ENCODE assay signal across 8 mouse cellular contexts in the genomic region with DNA sequence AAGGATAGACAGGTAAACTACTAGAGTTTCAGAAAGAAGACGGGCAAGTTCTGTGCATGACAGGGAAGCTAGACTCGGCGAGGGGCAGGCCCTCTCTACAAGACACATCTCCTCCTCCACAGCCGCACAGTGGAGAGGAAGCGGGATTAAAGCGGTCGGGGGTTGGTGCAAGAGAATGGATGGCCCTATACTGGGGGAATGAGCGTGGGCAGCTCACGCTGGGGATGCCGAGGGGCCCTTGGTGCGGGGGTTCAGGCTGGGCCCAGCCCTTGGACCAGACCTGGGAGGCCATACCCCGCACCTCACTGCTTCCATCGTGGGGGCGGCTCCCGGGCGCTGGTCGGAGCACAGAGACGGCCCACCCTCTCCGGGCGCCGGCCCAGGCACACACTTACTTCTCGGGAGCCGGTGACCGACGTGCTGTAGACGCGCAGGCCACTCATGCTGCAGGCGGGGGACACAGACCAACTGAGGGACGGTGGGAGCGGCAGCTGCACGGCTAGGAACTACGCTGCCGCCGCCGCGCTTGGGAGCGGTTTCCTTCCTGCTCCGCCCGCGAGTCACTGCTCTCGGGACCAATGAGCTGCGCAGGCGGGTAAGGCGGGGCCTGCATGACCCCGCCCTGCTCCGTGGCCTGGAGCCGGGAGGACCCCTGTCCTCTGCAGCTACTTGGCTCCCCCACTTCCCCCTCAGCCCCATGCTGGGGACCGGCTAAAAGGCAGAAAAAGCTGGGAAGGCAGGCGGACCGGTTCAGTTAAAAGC. TPM values are rescaled to one million over a fixed set of nuclear protein-coding genes. Genes with fewer than 3 reads are reported as not detected.
DNase-seq lines count a peak whose midpoint lies in the region; ATAC-seq and TF ChIP-seq lines count a peak whose summit lies in the region.

A gene (minus strand): TSS at position 569 of the 762 bp plus-strand sequence.

- H3K4me1 ChIP-seq in hindbrain, embryonic 10.5 days (replicated peaks), result peaks cover 44% of the 10 kb centered on the region
- H3K4me1 ChIP-seq in lung, embryonic 15.5 days, result peaks cover 30% of the 10 kb centered on the region
- peaks cover 63% of the 10 kb centered on the region for H3K4me1 ChIP-seq in olfactory bulb, adult 2 months (ENCODE audit: control insufficient read depth, insufficient read depth, low read length)
- peaks cover 42% of the 10 kb centered on the region for H3K4me1 ChIP-seq in thymus, adult 2 months (replicated peaks; ENCODE audit: control insufficient read depth, insufficient read depth, low read length)

- WGBS in hindbrain, embryonic 10.5 days, result under 1% methylated on average over 50 of the region's 50 CpGs
- WGBS in lung, embryonic 15.5 days, result under 1% methylated on average over 50 of the region's 50 CpGs
- 0% methylated on average over 50 of the region's 50 CpGs for WGBS in olfactory bulb, adult 2 months
- under 1% methylated on average over 50 of the region's 50 CpGs for WGBS in thymus, adult 2 months

- no peaks in the 10 kb centered on the region for H3K9me3 ChIP-seq in hindbrain, embryonic 10.5 days
- no peaks in the 10 kb centered on the region for H3K9me3 ChIP-seq in lung, embryonic 15.5 days

- TF ChIP-seq POLR2A in olfactory bulb, adult 2 months (IDR thresholded peaks at IDR 0.05; ENCODE audit: insufficient read depth, low read depth, low read length), result peak; percentile 93
- peak; percentile 91 for TF ChIP-seq POLR2A in thymus, adult 2 months (IDR thresholded peaks at IDR 0.05; ENCODE audit: control insufficient read depth, extremely low read depth, insufficient read depth, low read length, poor library complexity)

- peak within 1 kb of the TSS; percentile 81 for H3K4me3 ChIP-seq in hindbrain, embryonic 10.5 days
- peak within 1 kb of the TSS; percentile 69 for H3K4me3 ChIP-seq in lung, embryonic 15.5 days
- peak within 1 kb of the TSS; percentile 86 for H3K4me3 ChIP-seq in olfactory bulb, adult 2 months (ENCODE audit: insufficient read depth, low read depth, low read length)
- peak within 1 kb of the TSS; percentile 81 for H3K4me3 ChIP-seq in thymus, adult 2 months (ENCODE audit: control insufficient read depth, insufficient read depth, low read length)

- peak within 1 kb of the TSS; percentile 85 for H3K4me2 ChIP-seq in lung, embryonic 15.5 days

- DNase-seq in Muller cell, postnatal 12 days (ENCODE audit: inconsistent ontology term), result peak; percentile 88
- DNase-seq in cerebellum, adult 9-11 months, result peak; percentile 83
- DNase-seq in frontal cortex, adult 2 months (ENCODE audit: extremely low spot score in 1 of 2, low spot score in 1 of 2), result peak; percentile 77 to 88
- DNase-seq in hindbrain, embryonic 10.5 days (ENCODE audit: low spot score), result peak; percentile 90
- DNase-seq in layer of hippocampus, adult 9-10 months (ENCODE audit: low spot score), result peak; percentile 64
- DNase-seq in thymus, adult 2 months, result peak; percentile 93

- ATAC-seq in lung, embryonic 15.5 days (ENCODE audit: borderline replicate concordance, extremely low read depth, low FRiP score, low TSS enrichment), result peak; percentile 93

- H3K9ac ChIP-seq in lung, embryonic 15.5 days, result peak within 1 kb of the TSS; percentile 70

- TF ChIP-seq CTCF in olfactory bulb, adult 2 months (IDR thresholded peaks at IDR 0.05; ENCODE audit: insufficient read depth, low read depth, low read length), result no peak
- peak; percentile 49; the same call in 1 of the 2 replicates for TF ChIP-seq CTCF in thymus, adult 2 months (IDR thresholded peaks at IDR 0.05; ENCODE audit: borderline replicate concordance, control insufficient read depth, extremely low read depth, insufficient read depth, low read length, poor library complexity)

- no peaks in the 10 kb centered on the region for H3K27me3 ChIP-seq in hindbrain, embryonic 10.5 days (ENCODE audit: insufficient read depth, poor library complexity, severe bottlenecking)
- no peaks in the 10 kb centered on the region for H3K27me3 ChIP-seq in lung, embryonic 15.5 days
- H3K27me3 ChIP-seq in thymus, adult 2 months (ENCODE audit: control insufficient read depth, insufficient read depth, low read length), result no peaks in the 10 kb centered on the region

- peak within 1 kb of the TSS; percentile 90 for H3K27ac ChIP-seq in hindbrain, embryonic 10.5 days
- H3K27ac ChIP-seq in lung, embryonic 15.5 days, result peak within 1 kb of the TSS; percentile 97
- peak within 1 kb of the TSS; percentile 59 for H3K27ac ChIP-seq in olfactory bulb, adult 2 months (ENCODE audit: insufficient read depth, low read depth, low read length)
- peak within 1 kb of the TSS; percentile 56; the same call in 1 of the 2 replicates for H3K27ac ChIP-seq in thymus, adult 2 months (ENCODE audit: control insufficient read depth, insufficient read depth, low read length)

- peaks cover 44% of the 10 kb centered on the region for H3K36me3 ChIP-seq in hindbrain, embryonic 10.5 days
- H3K36me3 ChIP-seq in lung, embryonic 15.5 days, result no peaks in the 10 kb centered on the region
- H3K36me3 ChIP-seq in thymus, adult 2 months (ENCODE audit: control insufficient read depth, insufficient read depth, low read length), result no peaks in the 10 kb centered on the region

RNA-seq across cellular contexts. Expression of the gene that starts here (rescaled TPM):
- 415 and 538 TPM in 2 replicates for polyA plus RNA-seq in frontal cortex, adult 2 months (2012; rRNA removed)
- 333 and 386 TPM in 2 replicates for polyA plus RNA-seq in hindbrain, embryonic 10.5 days (2016; fragmentation: Nextera tagmentation; extraction: Ambion mirVana)
- polyA plus RNA-seq in lung, embryonic 15.5 days (2015; fragmentation: Nextera tagmentation; extraction: Ambion mirVana), result 406 and 408 TPM in 2 replicates
- 1,207 TPM in 1 of 2 replicates, not detected in the other for polyA plus RNA-seq in olfactory bulb, adult 2 months (2012; ENCODE audit: insufficient read depth, insufficient read length, low replicate concordance, missing spikeins)
- polyA plus RNA-seq in thymus, adult 2 months (2012; rRNA removed), result 1,368 and 1,549 TPM in 2 replicates

Comparison
In these comparisons a context has a peak if more than half of its experiments do, and no peak if none do; other contexts are left out.
1. Peak in every context shown above with its lines: DNase-seq, ATAC-seq, H3K4me3 ChIP-seq and H3K27ac ChIP-seq.